Mouse (Mus musculus) forebrain, embryonic 13.5 days (tissue): ENCODE measurements around the gene Syn1. TPM values are rescaled to one million over a fixed set of nuclear protein-coding genes. Genes with fewer than 3 reads are reported as not detected.

Experiments used
- ATAC-seq: fragments of 200-750 bp; cut with Nextera tagmentation; 2 replicates; pipeline ENCODE4 v1.8.0; 2017
- H3K27ac ChIP-seq: fragments of 300-500 bp; sonication (generic); 2 replicates; pipeline ENCODE4 v1.5.1; 2015; ENCODE audit warnings: inconsistent platforms, mild to moderate bottlenecking, moderate library complexity
- H3K27me3 ChIP-seq: fragments of 300-500 bp; sonication (generic); 2 replicates; pipeline ENCODE4 v1.6.1; 2015; ENCODE audit warnings: mild to moderate bottlenecking, inconsistent platforms
- H3K36me3 ChIP-seq: fragments of 300-500 bp; sonication (generic); 2 replicates; pipeline ENCODE4 v1.6.1; 2015; ENCODE audit warnings: mild to moderate bottlenecking, inconsistent platforms; ENCODE audit not compliant: poor library complexity, severe bottlenecking
- H3K4me1 ChIP-seq: fragments of 300-500 bp; sonication (generic); 2 replicates; pipeline ENCODE4 v1.6.1; 2015; ENCODE audit warnings: inconsistent platforms
- H3K4me2 ChIP-seq: fragments of 300-500 bp; sonication (generic); 2 replicates; pipeline ENCODE4 v1.6.1; 2015; ENCODE audit warnings: inconsistent platforms, mild to moderate bottlenecking, moderate library complexity
- H3K4me3 ChIP-seq: fragments of 300-500 bp; sonication (generic); 2 replicates; pipeline ENCODE4 v1.5.1; 2015; ENCODE audit warnings: mild to moderate bottlenecking, inconsistent platforms
- H3K9ac ChIP-seq: fragments of 300-500 bp; sonication (generic); 2 replicates; pipeline ENCODE4 v1.6.1; 2015; ENCODE audit warnings: mild to moderate bottlenecking, inconsistent platforms
- H3K9me3 ChIP-seq: fragments of 300-500 bp; sonication (generic); replicated peaks from 2 replicates; pipeline ENCODE4 v1.6.1; 2016; ENCODE audit warnings: inconsistent platforms
- WGBS: fragments of 180-500 bp; shearing (Covaris S2); methylation state at CpG from one replicate; pipeline ENCODE4 v1.1.7; 2015; 5-methylcytosine and 5-hydroxymethylcytosine counted together
- polyA plus RNA-seq: library from polyadenylated mRNA; unstranded; fragments of >200 nt; fragmentation: Nextera tagmentation; extraction: Ambion mirVana; gene quantifications from 2 replicates; pipeline ENCODE4 v1.2.1, GENCODE M21; 2015

The Syn1 gene
- polyA plus RNA-seq, 1 experiment from 2014 or later, result 12.2 TPM

DNA sequence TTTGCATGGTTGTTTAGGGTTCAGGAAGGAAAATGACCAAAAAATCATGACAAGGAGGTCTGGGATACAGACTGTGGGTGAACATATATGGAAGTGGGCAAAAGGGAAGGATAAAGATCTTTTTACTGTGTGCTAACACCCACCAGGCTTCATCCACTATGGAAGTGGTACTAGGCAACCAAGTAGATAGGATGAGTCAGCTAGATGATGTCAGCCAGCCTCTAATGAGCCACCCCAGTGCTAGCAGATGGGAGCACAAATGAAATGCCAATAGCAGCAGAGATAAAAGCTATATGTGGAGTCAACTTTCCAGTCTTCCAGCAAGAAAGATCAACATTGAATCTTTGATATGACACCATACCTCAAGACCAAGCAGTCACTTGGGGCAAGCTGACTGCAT is 5.7 kb downstream of the Syn1 start:
- no peaks in the 10 kb centered on the region for H3K9me3 ChIP-seq
- no peak overlapping the region for H3K4me3 ChIP-seq
- H3K9ac ChIP-seq, result no peak overlapping the region
- no peak overlapping the region for H3K4me2 ChIP-seq
- H3K4me1 ChIP-seq, result peaks cover 4% of the 10 kb centered on the region; the same call in 1 of the 2 replicates
- no peak overlapping the region for H3K27ac ChIP-seq
- no peak for ATAC-seq
- H3K27me3 ChIP-seq, result no peaks in the 10 kb centered on the region
- H3K36me3 ChIP-seq, result 0 out of 2 replicates have a peak, but pooled peaks cover 3% of the 10 kb centered on the region

DNA sequence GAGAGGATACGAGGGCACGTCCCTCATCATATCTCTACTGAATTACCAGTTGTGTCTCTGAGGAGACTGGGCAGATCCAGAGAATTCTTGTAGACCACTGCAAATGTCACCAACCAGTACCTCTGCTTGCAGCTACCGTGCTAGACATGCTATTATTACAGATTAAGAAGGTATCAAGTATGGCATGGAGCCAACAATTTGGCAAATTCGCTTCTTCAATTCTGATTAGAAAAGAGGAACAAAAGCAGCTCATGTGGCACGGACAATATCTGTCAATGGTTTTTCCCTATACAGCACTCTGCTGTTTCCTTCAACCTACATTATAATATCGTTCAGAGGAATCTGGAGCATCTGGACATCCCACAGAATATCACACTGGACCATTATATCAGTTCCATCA is 7.1 kb downstream of the Syn1 start:
- Histone ChIP-seq H3K4me2 (no peak overlapping the region), H3K4me1 (no peaks in the 10 kb centered on the region), H3K4me3 (no peak overlapping the region), H3K9ac (no peak overlapping the region), H3K9me3 (no peaks in the 10 kb centered on the region), H3K27ac (no peak overlapping the region), H3K36me3 (0 out of 2 replicates have a peak, but pooled peaks cover 3% of the 10 kb centered on the region), H3K27me3 (no peaks in the 10 kb centered on the region)
- no peak for ATAC-seq
- 80% methylated on average over 6 of the region's 6 CpGs for WGBS

DNA sequence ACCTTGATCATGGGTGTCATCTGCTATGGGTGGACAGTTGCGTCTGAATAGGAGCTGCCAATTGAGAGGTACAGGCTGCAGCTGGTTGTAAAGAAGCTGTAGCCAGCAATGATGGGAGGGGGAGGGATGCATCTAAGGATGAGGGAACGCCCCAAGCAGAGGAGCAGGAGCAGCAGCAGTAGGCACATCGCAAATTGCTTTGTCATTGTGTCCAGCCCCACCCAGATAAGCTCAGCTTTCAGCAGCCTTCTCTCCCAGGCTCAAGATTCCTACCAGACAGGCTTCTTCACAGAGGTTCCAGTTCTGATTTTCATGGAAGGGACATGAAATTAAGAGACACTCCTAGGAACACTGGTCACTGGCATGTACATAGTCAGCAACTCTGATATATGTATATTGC is 10.7 kb downstream of the Syn1 start:
- no peak for ATAC-seq
- no peaks in the 10 kb centered on the region for H3K9me3 ChIP-seq
- WGBS, result 38% methylated on average over 3 of the region's 3 CpGs

DNA sequence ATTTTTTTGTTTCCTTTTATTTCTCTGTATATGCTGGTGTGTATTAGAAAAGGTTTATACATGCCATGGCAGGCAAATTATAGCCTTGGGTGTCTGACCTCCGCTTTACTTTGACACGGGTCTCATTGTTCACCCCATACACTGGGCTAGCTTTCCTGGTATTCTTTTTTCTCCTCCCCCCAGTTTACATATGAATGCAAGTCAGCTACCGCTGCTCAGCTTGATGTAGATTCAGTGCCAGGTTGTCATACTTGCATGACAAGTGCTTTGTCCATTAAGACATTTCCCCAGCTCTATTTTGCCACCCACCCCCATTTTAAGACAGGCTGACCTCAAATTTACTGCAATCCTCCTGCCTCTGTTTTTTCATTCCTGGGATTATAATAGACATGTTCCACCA is 45.6 kb downstream of the Syn1 start:
- Histone ChIP-seq H3K27me3 (no peaks in the 10 kb centered on the region), H3K4me1 (0 out of 2 replicates have a peak, but pooled peaks cover under 1% of the 10 kb centered on the region), H3K27ac (no peak overlapping the region), H3K4me3 (no peak overlapping the region), H3K4me2 (no peak overlapping the region), H3K9me3 (no peaks in the 10 kb centered on the region), H3K9ac (no peak overlapping the region), H3K36me3 (no peaks in the 10 kb centered on the region)
- 30% methylated on average over 3 of the region's 3 CpGs for WGBS
- 0 out of 2 replicates have a peak, but pooled peaks have one; percentile 33 for ATAC-seq

More for the DNA sequence above, 10.7 kb downstream of the Syn1 start:
- Histone ChIP-seq H3K9ac (no peak overlapping the region), H3K4me1 (no peaks in the 10 kb centered on the region), H3K27me3 (no peaks in the 10 kb centered on the region), H3K27ac (no peak overlapping the region), H3K4me3 (no peak overlapping the region), H3K4me2 (no peak overlapping the region), H3K36me3 (0 out of 2 replicates have a peak, but pooled peaks cover 3% of the 10 kb centered on the region)

DNA sequence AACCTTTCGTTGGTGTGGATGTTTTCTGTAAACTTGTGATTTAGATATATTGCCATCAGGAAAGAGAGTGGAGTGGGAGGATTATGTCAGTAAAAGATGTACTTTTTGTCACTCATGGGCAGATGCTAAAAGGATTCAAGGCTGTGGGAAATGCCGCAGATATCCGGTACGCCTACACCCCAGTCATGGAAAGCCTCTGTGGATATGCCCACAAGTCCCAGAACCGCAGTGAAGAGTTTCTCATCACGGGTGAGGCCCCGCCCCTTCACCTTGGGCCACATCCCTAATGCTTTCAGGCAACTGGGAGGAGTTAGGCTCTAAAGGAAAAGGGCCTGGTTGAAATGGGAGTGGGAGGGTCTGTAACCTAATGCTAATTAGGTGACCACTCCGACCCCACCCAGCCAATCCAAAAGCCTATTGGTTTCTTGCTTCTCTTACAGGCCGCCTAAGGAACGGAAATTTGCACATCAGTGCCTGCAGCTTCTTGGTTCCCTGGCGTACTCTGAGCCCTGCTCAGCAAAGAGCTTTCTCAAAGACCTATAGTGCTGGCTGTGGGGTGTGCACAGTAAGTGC is 47.8 kb downstream of the Syn1 start:
- Histone ChIP-seq H3K27ac (no peak overlapping the region), H3K27me3 (no peaks in the 10 kb centered on the region), H3K9me3 (no peaks in the 10 kb centered on the region), H3K4me1 (peaks cover 3% of the 10 kb centered on the region; the same call in 1 of the 2 replicates), H3K4me3 (no peak overlapping the region), H3K36me3 (no peaks in the 10 kb centered on the region), H3K9ac (no peak overlapping the region), H3K4me2 (no peak overlapping the region)
- ATAC-seq, result no peak
- WGBS, result 40% methylated on average over 11 of the region's 11 CpGs

DNA sequence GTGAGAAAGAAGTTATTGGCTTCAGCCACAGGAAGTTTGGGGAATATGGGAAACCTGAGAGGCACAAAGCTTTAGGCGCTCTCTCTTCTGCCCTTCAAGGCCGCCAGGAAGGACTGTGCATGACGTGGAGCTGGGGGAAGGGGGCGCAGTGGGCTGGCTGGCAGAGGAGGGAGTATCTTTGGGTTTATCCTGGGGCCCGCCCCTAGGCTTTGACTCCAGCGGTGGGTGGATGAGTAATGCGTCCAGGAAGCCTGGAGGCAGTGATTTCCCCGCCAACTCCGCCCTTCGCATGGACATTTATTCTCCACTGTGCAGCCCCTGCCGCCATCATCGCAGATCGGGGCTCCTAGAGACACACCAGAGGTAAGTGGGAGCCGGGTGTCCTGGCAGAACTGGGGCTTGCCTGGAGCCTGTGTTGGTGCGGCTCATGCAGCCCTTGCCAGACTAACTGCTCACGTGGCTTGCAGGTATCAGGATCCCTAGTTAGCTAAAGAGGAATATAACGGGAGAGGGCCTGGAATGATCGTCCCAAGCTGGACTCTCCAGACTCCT is 50.8 kb downstream of the Syn1 start, which contains the start of gene Timp1:
Gene Timp1, plus strand, starts transcription at position 205 of the 552 bp plus-strand sequence.
- H3K4me3 ChIP-seq, result 0 out of 2 replicates have a peak within 1 kb of the TSS, but pooled peaks have one; percentile 4
- peak within 1 kb of the TSS; percentile 39 for H3K4me2 ChIP-seq
- H3K27me3 ChIP-seq, result no peaks in the 10 kb centered on the region
- H3K36me3 ChIP-seq, result no peaks in the 10 kb centered on the region
- H3K9me3 ChIP-seq, result no peaks in the 10 kb centered on the region
- no peak within 1 kb of the TSS for H3K27ac ChIP-seq
- peaks cover 3% of the 10 kb centered on the region; the same call in 1 of the 2 replicates for H3K4me1 ChIP-seq
- 0 out of 2 replicates have a peak, but pooled peaks have one; percentile 19 for ATAC-seq
- H3K9ac ChIP-seq, result no peak within 1 kb of the TSS
- WGBS, result 18% methylated on average over 17 of the region's 18 CpGs

DNA sequence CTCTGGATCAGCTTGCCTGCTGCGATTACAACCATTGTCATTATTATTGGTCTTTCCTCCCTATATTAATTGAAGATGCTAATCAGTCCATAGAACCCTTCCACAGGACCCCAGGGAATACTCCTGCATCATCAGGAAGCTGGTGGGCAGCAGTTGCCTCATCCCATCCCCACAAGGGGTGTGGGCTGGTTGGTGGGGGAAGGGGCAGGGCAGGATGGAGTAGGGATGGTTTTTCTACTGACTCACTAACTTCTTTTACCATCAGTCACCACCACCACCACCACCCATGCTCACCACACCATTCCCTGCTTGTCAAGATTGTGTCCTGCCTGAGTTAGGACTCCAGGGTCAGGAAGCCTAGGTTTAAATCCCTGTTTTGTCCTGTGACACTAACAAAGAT is 51.6 kb downstream of the Syn1 start:
- WGBS, result 84% methylated on average over 1 of the region's 1 CpGs
- Histone ChIP-seq H3K27ac (no peak overlapping the region), H3K4me1 (peaks cover 3% of the 10 kb centered on the region; the same call in 1 of the 2 replicates)

DNA sequence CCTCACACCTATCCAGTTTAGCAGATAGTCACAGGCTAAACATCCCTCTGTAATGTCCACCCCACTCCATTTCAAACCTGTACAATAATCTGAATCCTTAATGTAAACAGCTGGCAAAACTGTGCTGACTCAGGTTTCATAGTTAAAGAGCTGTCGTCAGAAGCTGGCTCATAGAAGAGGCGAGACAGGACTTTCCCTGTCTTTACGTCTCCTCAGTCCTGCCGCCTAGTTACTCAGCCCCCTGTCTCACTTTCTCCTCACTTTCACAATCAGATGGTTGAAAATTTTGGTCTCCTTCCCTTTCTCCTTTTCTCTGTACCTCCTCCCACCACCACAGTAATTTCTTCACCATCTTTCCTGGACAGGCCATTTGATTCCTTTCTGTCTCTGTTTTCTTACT is 52.7 kb downstream of the Syn1 start:
- Histone ChIP-seq H3K4me1 (peaks cover 3% of the 10 kb centered on the region; the same call in 1 of the 2 replicates), H3K36me3 (0 out of 2 replicates have a peak, but pooled peaks cover 3% of the 10 kb centered on the region), H3K4me3 (no peak overlapping the region), H3K4me2 (no peak overlapping the region), H3K27me3 (no peaks in the 10 kb centered on the region), H3K27ac (no peak overlapping the region), H3K9me3 (no peaks in the 10 kb centered on the region), H3K9ac (no peak overlapping the region)
- no peak for ATAC-seq
- WGBS, result 77% methylated on average over 4 of the region's 4 CpGs

More for the DNA sequence above, 51.6 kb downstream of the Syn1 start:
- no peak for ATAC-seq
- Histone ChIP-seq H3K9ac (no peak overlapping the region), H3K36me3 (no peaks in the 10 kb centered on the region), H3K4me3 (no peak overlapping the region), H3K9me3 (no peaks in the 10 kb centered on the region), H3K27me3 (no peaks in the 10 kb centered on the region), H3K4me2 (no peak overlapping the region)

DNA sequence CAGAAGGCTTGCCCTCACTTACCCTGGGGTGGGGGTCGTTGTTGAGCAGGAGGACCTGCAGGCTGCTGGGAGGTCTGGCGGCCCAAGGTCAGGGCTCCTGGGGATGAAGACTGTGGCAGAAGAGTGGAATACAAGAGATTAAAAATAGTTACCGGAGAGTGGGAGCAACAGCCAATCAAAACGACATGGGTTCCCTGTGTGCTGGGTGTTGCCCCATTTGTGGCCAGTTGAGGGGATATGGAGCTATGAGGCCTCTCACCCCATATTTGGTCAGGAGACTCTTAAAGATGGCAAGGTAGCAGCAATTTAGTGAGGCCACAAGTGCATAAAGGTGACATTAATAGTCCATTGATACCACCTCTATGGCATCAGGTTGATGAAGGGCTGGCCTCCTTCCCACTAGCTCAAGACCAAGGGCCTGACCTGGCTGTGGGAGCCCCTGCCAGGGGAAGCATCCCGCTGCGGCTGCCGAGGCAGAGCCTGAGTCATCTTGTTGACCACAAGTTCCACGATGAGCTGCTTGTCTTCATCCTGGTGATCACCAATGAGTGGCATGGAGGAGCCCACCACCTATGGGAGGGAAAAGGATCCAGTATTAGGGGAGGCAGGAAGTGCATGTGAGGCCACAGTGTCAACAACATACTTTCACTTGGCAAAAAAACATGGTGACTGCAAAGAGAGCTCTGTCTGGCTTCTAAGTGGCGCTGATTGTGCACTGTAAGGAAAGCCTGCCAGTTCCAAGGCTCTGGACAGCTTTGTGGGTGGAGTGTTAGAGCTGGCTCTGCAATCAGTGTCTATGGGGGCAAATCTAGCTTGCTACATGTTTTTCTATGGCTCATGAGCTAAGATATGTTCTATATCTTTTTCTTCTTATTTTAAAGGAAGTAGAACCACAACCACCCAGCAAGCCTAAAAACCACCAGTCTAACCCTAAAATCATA is 57.4 kb downstream of the Syn1 start:
- Histone ChIP-seq H3K36me3 (peaks cover 15% of the 10 kb centered on the region; the same call in 1 of the 2 replicates), H3K9me3 (no peaks in the 10 kb centered on the region), H3K9ac (no peak overlapping the region), H3K27me3 (no peaks in the 10 kb centered on the region), H3K4me3 (no peak overlapping the region), H3K4me1 (no peaks in the 10 kb centered on the region), H3K27ac (no peak overlapping the region), H3K4me2 (no peak overlapping the region)
- 78% methylated on average over 9 of the region's 9 CpGs for WGBS
- no peak for ATAC-seq

DNA sequence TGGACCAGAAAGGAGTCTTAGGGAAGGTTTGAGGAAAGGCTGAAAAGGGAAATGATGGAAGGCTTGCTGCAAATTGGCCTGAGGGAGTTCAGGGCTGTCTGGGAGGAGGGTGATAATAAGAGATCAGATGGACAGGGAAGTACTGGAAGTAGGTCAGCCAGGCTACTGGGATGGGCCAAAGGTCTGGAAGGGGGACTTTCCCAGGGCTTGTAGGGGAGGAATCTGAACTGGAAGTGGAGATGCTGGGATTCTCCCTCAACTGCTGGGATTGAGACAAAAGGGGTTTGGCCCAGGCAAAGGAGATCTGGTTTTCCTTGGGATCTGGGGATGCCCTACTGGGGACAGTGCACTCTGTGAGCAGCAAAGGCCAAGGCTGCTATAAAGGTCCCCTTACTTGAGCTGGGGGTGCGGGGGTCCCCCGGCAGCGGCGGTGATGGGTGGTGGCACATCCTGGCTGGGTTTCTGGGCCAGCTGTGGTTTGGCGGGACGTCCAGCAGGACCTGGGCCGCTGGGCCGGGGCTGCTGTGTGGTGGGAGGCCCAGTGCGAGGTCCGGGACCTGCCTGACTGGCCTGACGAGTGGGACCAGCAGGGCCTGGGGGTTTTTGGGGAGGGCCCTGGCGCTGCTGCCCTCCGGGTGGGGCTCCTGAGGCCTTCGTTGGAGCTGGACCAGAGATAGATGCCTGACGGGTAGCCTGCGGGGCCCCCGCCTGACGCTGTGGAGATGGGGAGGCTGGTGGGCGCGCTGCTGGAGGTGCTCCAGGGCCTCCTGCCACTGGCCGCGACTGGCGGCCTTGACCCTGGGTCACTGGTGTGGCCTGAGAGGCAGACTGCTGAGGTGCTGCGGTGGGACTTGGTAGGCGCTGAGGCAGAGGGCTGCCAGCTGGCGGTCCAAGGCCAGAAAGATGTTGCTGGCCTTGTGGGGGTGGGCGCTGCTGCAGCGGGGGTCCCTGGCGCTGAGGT is 58.4 kb downstream of the Syn1 start:
- H3K27ac ChIP-seq, result no peak overlapping the region
- no peaks in the 10 kb centered on the region for H3K9me3 ChIP-seq
- no peak overlapping the region for H3K9ac ChIP-seq
- ATAC-seq, result no peak
- no peak overlapping the region for H3K4me2 ChIP-seq
- peaks cover 21% of the 10 kb centered on the region; the same call in 1 of the 2 replicates for H3K36me3 ChIP-seq
- H3K4me1 ChIP-seq, result no peaks in the 10 kb centered on the region
- no peak overlapping the region for H3K4me3 ChIP-seq
- 51% methylated on average over 26 of the region's 29 CpGs for WGBS
- H3K27me3 ChIP-seq, result no peaks in the 10 kb centered on the region

DNA sequence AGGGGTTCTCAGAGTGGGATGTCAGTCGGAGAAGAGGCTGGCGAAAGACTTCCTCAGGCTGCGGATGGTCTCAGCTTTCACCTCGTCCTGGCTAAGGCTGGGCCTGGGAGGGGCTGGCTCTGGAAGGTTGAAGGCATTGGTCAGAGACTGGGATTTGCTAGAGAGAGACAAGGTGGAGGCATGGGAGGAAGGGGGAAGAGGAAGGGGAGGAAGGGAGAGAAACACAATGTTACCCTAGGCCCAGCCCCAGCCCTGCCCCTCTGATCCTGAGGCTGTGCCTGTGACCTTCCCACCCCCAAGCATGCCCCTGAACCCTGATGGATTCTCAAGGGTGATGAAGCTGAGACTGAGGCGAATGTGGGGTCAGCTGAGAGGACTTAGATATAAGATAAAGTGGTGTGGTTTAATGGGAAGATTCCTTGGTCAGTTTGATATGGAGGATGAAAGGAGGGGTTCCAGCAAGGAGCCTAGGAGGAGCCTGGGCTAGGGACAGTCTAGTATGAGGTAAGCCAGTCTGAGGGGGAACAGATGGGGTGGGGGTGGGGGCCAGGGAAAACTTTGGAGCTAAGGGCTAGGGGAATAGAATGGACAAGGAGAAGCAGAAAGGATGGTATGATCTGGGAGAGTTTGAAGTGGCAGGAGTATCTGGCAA is 59.2 kb downstream of the Syn1 start:
- no peak for ATAC-seq
- no peak overlapping the region for H3K4me2 ChIP-seq
- H3K9ac ChIP-seq, result no peak overlapping the region
- H3K27ac ChIP-seq, result no peak overlapping the region
- WGBS, result 71% methylated on average over 5 of the region's 5 CpGs
- no peaks in the 10 kb centered on the region for H3K9me3 ChIP-seq
- no peaks in the 10 kb centered on the region for H3K27me3 ChIP-seq
- no peak overlapping the region for H3K4me3 ChIP-seq
- H3K36me3 ChIP-seq, result peaks cover 25% of the 10 kb centered on the region; the same call in 1 of the 2 replicates
- no peaks in the 10 kb centered on the region for H3K4me1 ChIP-seq
